Mouse (Mus musculus) liver, postnatal 0 days (tissue): ENCODE data around the gene Gm49373.

Source experiments
- CTCF ChIP-seq: sonication (generic); IDR thresholded peaks from 2 replicates; pipeline ENCODE4 v1.5.1; 2016; ENCODE audit warnings: antibody characterized with exemption, low read depth
- EP300 ChIP-seq: IDR thresholded peaks from 2 replicates; pipeline ENCODE4 v1.6.1; 2016; ENCODE audit warnings: antibody characterized with exemption, low read depth, mild to moderate bottlenecking

- no peak for TF ChIP-seq CTCF
- no peak for TF ChIP-seq EP300
These were observed 17.6 kb upstream of the Gm49373 start for GRCm38 (mm10) chr9:21090537-21090936.
